Mouse (Mus musculus) neural tube, embryonic 14.5 days (tissue): Measurements from ENCODE around the gene Foxa1. TPM values are rescaled to one million over a fixed set of nuclear protein-coding genes. Genes with fewer than 3 reads are reported as not detected.

Source experiments
- ATAC-seq: fragments of 200-750 bp; cut with Nextera tagmentation; 2 replicates; pipeline ENCODE4 v1.8.0; 2017; ENCODE audit warnings: low read depth, mild to moderate bottlenecking, moderate TSS enrichment, moderate library complexity
- H3K27ac ChIP-seq: fragments of 300-500 bp; sonication (generic); 2 replicates; pipeline ENCODE4 v1.5.1; 2014; ENCODE audit warnings: low read depth, mild to moderate bottlenecking, control low read depth, low read length, moderate library complexity, mixed read lengths
- H3K27me3 ChIP-seq: fragments of 300-500 bp; sonication (generic); 2 replicates; pipeline ENCODE4 v1.6.1; 2014; ENCODE audit warnings: low read length; ENCODE audit not compliant: control insufficient read depth, insufficient read depth
- H3K36me3 ChIP-seq: fragments of 300-500 bp; sonication (generic); 2 replicates; pipeline ENCODE4 v1.6.1; 2014; ENCODE audit warnings: low read length, mixed read lengths; ENCODE audit not compliant: control insufficient read depth, insufficient read depth
- H3K4me1 ChIP-seq: fragments of 300-500 bp; sonication (generic); 2 replicates; pipeline ENCODE4 v1.6.1; 2014; ENCODE audit warnings: low read length; ENCODE audit not compliant: control insufficient read depth, insufficient read depth
- H3K4me2 ChIP-seq: fragments of 300-500 bp; sonication (generic); 2 replicates; pipeline ENCODE4 v1.6.1; 2014; ENCODE audit warnings: mild to moderate bottlenecking, low read depth, low read length, control low read depth
- H3K4me3 ChIP-seq: fragments of 300-500 bp; sonication (generic); 2 replicates; pipeline ENCODE4 v1.5.1; 2014; ENCODE audit warnings: low read depth, low read length, control low read depth, mixed read lengths
- H3K9ac ChIP-seq: fragments of 300-500 bp; sonication (generic); replicated peaks from 2 replicates; pipeline ENCODE4 v1.6.1; 2014; ENCODE audit warnings: low read depth, mild to moderate bottlenecking, control low read depth, low read length, mixed read lengths
- H3K9me3 ChIP-seq: fragments of 300-500 bp; sonication (generic); 2 replicates; pipeline ENCODE4 v1.6.1; 2016; ENCODE audit warnings: low read length; ENCODE audit not compliant: control insufficient read depth
- WGBS: fragments of 180-500 bp; shearing (Covaris S2); extraction: QIAGEN DNeasy Blood & Tissue Kit; methylation state at CpG from one replicate; pipeline ENCODE4 v1.1.7; 2014; 5-methylcytosine and 5-hydroxymethylcytosine counted together
- polyA plus RNA-seq: library from polyadenylated mRNA; unstranded; fragments of >200 nt; fragmentation: Nextera tagmentation; extraction: Ambion mirVana; gene quantifications from 2 replicates; pipeline ENCODE4 v1.2.1, GENCODE M21; 2014

Gene Foxa1
- polyA plus RNA-seq, 1 experiment from 2014 or later = 0.76 TPM

DNA sequence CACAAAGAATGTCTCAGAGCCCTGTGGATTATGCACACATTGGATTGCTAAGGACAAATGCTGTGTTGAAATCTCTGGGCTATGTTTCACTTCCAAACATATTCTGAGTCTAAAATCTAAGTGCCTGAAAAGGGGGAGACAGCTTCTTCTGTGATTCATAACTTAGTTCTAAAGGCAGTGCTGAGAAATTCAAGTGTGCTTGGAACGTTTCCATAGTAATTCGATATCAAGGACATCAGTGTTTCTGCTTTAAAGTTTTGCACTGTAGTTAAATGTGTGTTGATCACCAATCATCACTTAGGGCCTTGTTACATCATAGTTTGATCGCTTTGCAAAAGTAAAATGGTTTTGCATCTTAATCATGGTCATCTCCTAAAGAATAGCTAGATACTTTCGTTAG is 37.0 kb downstream of the Foxa1 start:
- Histone ChIP-seq H3K4me2 (no peak overlapping the region), H3K9ac (no peak overlapping the region), H3K4me1 (no peaks in the 10 kb centered on the region), H3K9me3 (no peaks in the 10 kb centered on the region), H3K36me3 (no peaks in the 10 kb centered on the region), H3K27ac (no peak overlapping the region), H3K27me3 (no peaks in the 10 kb centered on the region), H3K4me3 (no peak overlapping the region)
- WGBS = 86% methylated on average over 4 of the region's 4 CpGs
- ATAC-seq = no peak

DNA sequence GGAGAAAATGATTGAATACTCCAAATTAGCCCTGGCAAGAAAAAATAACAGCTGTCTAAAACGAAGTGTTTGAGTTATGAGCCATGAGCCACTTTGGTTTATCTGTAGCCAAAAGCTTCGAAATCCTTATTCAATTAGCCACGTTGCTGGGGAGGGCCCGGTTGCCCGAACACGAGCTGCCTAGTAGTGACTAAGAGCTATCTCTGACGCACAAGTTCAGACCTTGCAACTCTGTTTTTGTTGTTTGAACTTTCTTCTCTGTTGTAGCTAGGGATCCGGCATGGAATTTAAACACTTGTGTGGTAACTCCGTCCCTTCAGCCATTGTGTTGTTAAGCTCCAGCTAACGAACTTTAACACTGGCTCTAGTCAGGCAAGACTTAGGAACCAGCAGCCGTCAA is 37.8 kb downstream of the Foxa1 start:
- WGBS = 58% methylated on average over 11 of the region's 11 CpGs

DNA sequence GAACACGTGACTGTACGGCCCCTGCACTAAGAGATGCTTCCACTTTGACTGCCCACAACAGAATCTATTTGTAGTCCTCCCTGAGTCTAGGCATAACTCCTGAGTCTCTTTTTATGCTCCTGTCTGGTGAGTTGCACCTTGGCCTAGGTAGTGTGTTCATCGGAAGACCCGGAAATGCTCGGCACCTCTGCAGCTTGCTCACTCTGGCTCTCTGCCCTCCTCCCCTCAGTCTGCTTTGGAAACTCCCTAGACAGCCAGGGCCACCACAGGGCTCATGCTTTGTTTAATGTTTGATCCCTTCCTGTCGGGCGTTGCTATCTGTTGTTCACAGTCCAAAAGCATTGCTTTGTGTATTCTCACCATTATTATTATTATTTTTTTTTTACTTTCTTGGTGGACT is 41.4 kb downstream of the Foxa1 start:
- Histone ChIP-seq H3K9ac (no peak overlapping the region), H3K4me2 (no peak overlapping the region), H3K27me3 (no peaks in the 10 kb centered on the region), H3K36me3 (no peaks in the 10 kb centered on the region), H3K4me1 (no peaks in the 10 kb centered on the region), H3K4me3 (no peak overlapping the region), H3K27ac (no peak overlapping the region), H3K9me3 (no peaks in the 10 kb centered on the region)
- 77% methylated on average over 7 of the region's 7 CpGs for WGBS
- ATAC-seq = no peak

More for the DNA sequence above, 37.8 kb downstream of the Foxa1 start:
- Histone ChIP-seq H3K4me1 (no peaks in the 10 kb centered on the region), H3K27me3 (no peaks in the 10 kb centered on the region), H3K4me3 (no peak overlapping the region), H3K27ac (no peak overlapping the region), H3K9me3 (no peaks in the 10 kb centered on the region), H3K4me2 (no peak overlapping the region), H3K9ac (no peak overlapping the region), H3K36me3 (no peaks in the 10 kb centered on the region)
- ATAC-seq = no peak

DNA sequence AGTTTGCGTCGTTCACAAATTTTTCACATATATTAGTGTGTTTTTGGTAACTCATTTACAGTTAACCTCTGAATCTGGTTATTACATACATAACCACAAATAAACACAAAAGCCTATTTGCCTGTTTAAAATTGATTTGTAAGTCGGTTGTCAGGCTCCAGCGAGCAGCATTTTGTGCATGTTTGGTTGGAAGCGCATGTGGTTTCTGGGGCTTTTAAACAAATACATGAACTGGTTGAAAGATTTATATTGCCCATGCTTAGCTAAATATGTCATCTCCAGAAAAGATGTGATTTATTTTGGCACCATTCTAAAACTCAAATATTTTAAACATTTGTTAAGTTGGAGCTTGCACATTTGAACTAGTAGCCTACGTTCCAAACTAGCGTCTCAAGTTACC is 46.5 kb downstream of the Foxa1 start:
- Histone ChIP-seq H3K27ac (no peak overlapping the region), H3K27me3 (no peaks in the 10 kb centered on the region), H3K36me3 (no peaks in the 10 kb centered on the region), H3K4me1 (no peaks in the 10 kb centered on the region), H3K9ac (no peak overlapping the region), H3K4me2 (no peak overlapping the region), H3K9me3 (no peaks in the 10 kb centered on the region), H3K4me3 (no peak overlapping the region)
- 81% methylated on average over 7 of the region's 7 CpGs for WGBS
- ATAC-seq = no peak

DNA sequence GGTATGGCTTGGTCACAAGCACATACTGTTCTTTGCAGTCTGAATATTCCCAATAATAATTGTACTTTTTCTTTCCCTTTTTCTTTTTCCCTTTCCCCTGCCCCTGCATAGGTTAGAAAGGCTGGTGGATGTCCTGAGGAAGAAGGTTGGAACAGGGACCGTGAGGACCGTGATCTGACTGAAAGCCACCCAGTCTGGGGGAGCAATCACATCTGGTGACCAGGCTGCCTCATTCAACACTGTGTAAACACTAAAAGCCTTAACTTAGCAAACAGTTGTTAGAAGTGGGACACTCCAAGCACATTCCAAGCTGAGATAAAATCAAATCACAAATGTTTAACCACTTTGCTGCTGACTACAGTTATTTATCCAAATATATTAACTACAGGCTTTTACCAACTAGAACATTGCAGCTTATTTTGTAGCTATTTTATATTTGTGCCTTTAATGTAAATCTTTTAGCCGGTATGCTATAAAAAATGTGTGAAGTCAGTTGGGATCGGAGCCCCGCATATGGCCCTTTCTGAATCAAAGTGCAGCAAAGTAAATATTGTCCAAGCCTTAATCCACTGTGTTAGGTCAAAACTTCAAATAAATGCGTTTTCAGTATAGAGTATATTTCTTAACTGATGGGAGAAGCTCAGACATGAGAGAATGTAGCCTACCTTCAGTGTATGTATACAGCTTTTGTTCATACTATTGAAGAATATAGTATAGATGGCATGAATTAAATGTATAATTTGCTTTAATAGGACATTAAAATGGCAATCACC is 50.2 kb downstream of the Foxa1 start:
- no peak overlapping the region for H3K9ac ChIP-seq
- no peaks in the 10 kb centered on the region for H3K4me1 ChIP-seq
- no peak overlapping the region for H3K4me2 ChIP-seq
- no peak for ATAC-seq
- no peak overlapping the region for H3K4me3 ChIP-seq
- H3K9me3 ChIP-seq = no peaks in the 10 kb centered on the region
- 78% methylated on average over 6 of the region's 6 CpGs for WGBS
- H3K27me3 ChIP-seq = no peaks in the 10 kb centered on the region
- H3K36me3 ChIP-seq = no peaks in the 10 kb centered on the region
- no peak overlapping the region for H3K27ac ChIP-seq

Other genes starting within 250 kb of the Foxa1 start
- gene Ttc6, start 17.2 kb upstream of the Foxa1 start, polyA plus RNA-seq = 0.81 and 0.82 TPM in 2 replicates